Mouse (Mus musculus) kidney, postnatal 14 days (tissue): ENCODE data around the gene Vmn2r40.
"Not testable (repeated sequence)": the region's sequence is repeated elsewhere in the genome, so short reads cannot be mapped to it uniquely, and the experiment has no call there.

Experiments
- DNase-seq: peaks from one replicate; pipeline ENCODE4 v3.0.0; 2022; ENCODE audit warnings: mixed read lengths

Gene Vmn2r40

GRCm38 (mm10) chr7:8931335-8931734, at the start of gene Vmn2r40:
Gene Vmn2r40 (minus strand): TSS chr7:8931435.
- not testable (repeated sequence) for DNase-seq
